Mouse (Mus musculus) cerebellum, adult 11 months (tissue): ENCODE results near the gene Cald1.

ENCODE experiments used
- DNase-seq: peaks from one replicate; pipeline ENCODE4 v3.0.0; 2022

Cald1 gene

GRCm38 (mm10) chr6:34598121-34599065, at the start of gene Cald1:
TSS of gene Cald1 (plus strand) at chr6:34598500.
- no peak for DNase-seq

GRCm38 (mm10) chr6:34549017-34549416, 49.3 kb upstream of the Cald1 start:
- peak; percentile 47 for DNase-seq

- no peak for DNase-seq
Observed at GRCm38 (mm10) chr6:34552489-34553157, 45.7 kb upstream of the Cald1 start.

- no peak for DNase-seq
Observed at GRCm38 (mm10) chr6:34554291-34554997, 43.9 kb upstream of the Cald1 start.

- no peak for DNase-seq
Observed at GRCm38 (mm10) chr6:34559521-34559920, 38.8 kb upstream of the Cald1 start.

- peak; percentile 22 for DNase-seq
Observed at GRCm38 (mm10) chr6:34565176-34565880, 33.0 kb upstream of the Cald1 start.

GRCm38 (mm10) chr6:34567298-34567697, 31.0 kb upstream of the Cald1 start:
- no peak for DNase-seq

GRCm38 (mm10) chr6:34579504-34580068, 18.7 kb upstream of the Cald1 start:
- DNase-seq, result no peak

GRCm38 (mm10) chr6:34583365-34583764, 14.9 kb upstream of the Cald1 start:
- no peak for DNase-seq

- DNase-seq, result no peak
Observed at GRCm38 (mm10) chr6:34588066-34588465, 10.2 kb upstream of the Cald1 start.

GRCm38 (mm10) chr6:34590716-34591115, 7.6 kb upstream of the Cald1 start:
- no peak for DNase-seq

- DNase-seq, result peak; percentile 11
Observed at GRCm38 (mm10) chr6:34593353-34593752, 4.9 kb upstream of the Cald1 start.

GRCm38 (mm10) chr6:34597316-34597715, 984 bp upstream of the Cald1 start:
- no peak for DNase-seq

- no peak for DNase-seq
Observed at GRCm38 (mm10) chr6:34599171-34599570, 871 bp downstream of the Cald1 start.

GRCm38 (mm10) chr6:34599631-34600111, 1.4 kb downstream of the Cald1 start:
- DNase-seq, result no peak

GRCm38 (mm10) chr6:34600850-34601249, 2.5 kb downstream of the Cald1 start:
- no peak for DNase-seq

GRCm38 (mm10) chr6:34602091-34602490, 3.8 kb downstream of the Cald1 start:
- DNase-seq, result no peak

GRCm38 (mm10) chr6:34606407-34606806, 8.1 kb downstream of the Cald1 start:
- no peak for DNase-seq

GRCm38 (mm10) chr6:34608603-34609002, 10.3 kb downstream of the Cald1 start:
- DNase-seq, result no peak

GRCm38 (mm10) chr6:34609892-34610829, 11.9 kb downstream of the Cald1 start:
- DNase-seq, result no peak

- no peak for DNase-seq
Observed at GRCm38 (mm10) chr6:34613122-34613521, 14.8 kb downstream of the Cald1 start.
